Mouse (Mus musculus) heart, postnatal 0 days (tissue): ENCODE results near the gene Gp9.

Source experiments
- CTCF ChIP-seq: IDR thresholded peaks from 2 replicates; pipeline ENCODE4 v1.5.1; 2016; ENCODE audit warnings: antibody characterized with exemption, control low read depth, low read depth
- EP300 ChIP-seq: IDR thresholded peaks from 2 replicates; pipeline ENCODE4 v1.6.1; 2016; ENCODE audit warnings: antibody characterized with exemption, low read depth

- TF ChIP-seq EP300 (no peak), CTCF (peak; percentile 7; the same call in 1 of the 2 replicates)
Measured at GRCm38 (mm10) chr6:87737921-87738626, 39.8 kb upstream of the Gp9 start.
